Mouse (Mus musculus) kidney, postnatal 0 days (tissue): ENCODE data around the gene 2010300C02Rik. TPM values are rescaled to one million over a fixed set of nuclear protein-coding genes. Genes with fewer than 3 reads are reported as not detected.

ENCODE experiments used
- ATAC-seq: fragments of 200-750 bp; cut with Nextera tagmentation; replicated peaks from 2 replicates; pipeline ENCODE4 v1.8.0; 2017; ENCODE audit warnings: low read depth, moderate number of reproducible peaks, moderate TSS enrichment, moderate library complexity; ENCODE audit not compliant: low FRiP score
- DNase-seq: peaks from one replicate; pipeline ENCODE4 v3.0.0-alpha.2; 2016; ENCODE audit warnings: low spot score
- H3K27ac ChIP-seq: fragments of 300-500 bp; sonication (generic); 2 replicates; pipeline ENCODE4 v1.5.1; 2014; ENCODE audit warnings: mild to moderate bottlenecking
- H3K27me3 ChIP-seq: fragments of 300-500 bp; sonication (generic); 2 replicates; pipeline ENCODE4 v1.6.1; 2014; ENCODE audit warnings: low read length, mixed read lengths; ENCODE audit not compliant: insufficient read depth
- H3K36me3 ChIP-seq: fragments of 300-500 bp; sonication (generic); 2 replicates; pipeline ENCODE4 v1.6.1; 2014; ENCODE audit warnings: low read length, mixed read lengths; ENCODE audit not compliant: insufficient read depth
- H3K4me1 ChIP-seq: fragments of 300-500 bp; sonication (generic); replicated peaks from 2 replicates; pipeline ENCODE4 v1.6.1; 2014; ENCODE audit warnings: antibody characterized with exemption, low read length, mixed read lengths; ENCODE audit not compliant: insufficient read depth
- H3K4me2 ChIP-seq: fragments of 300-500 bp; sonication (generic); 2 replicates; pipeline ENCODE4 v1.6.1; 2014; ENCODE audit warnings: mild to moderate bottlenecking, low read length, moderate library complexity, mixed read lengths
- H3K4me3 ChIP-seq: fragments of 300-500 bp; sonication (generic); replicated peaks from 2 replicates; pipeline ENCODE4 v1.5.1; 2014; ENCODE audit warnings: low read depth, low read length
- H3K9ac ChIP-seq: fragments of 300-500 bp; sonication (generic); 2 replicates; pipeline ENCODE4 v1.6.1; 2014; ENCODE audit warnings: low read depth, low read length
- H3K9me3 ChIP-seq: fragments of 300-500 bp; sonication (generic); replicated peaks from 2 replicates; pipeline ENCODE4 v1.6.1; 2016; ENCODE audit warnings: low read length, inconsistent platforms, mixed read lengths
- CTCF ChIP-seq: IDR thresholded peaks from 2 replicates; pipeline ENCODE4 v1.5.1; 2016; ENCODE audit warnings: antibody characterized with exemption, low read depth, mild to moderate bottlenecking, moderate library complexity
- WGBS: fragments of 180-500 bp; shearing (Covaris S2); extraction: QIAGEN DNeasy Blood & Tissue Kit; methylation state at CpG from one replicate; pipeline ENCODE4 v1.1.7; 2014; 5-methylcytosine and 5-hydroxymethylcytosine counted together
- polyA plus RNA-seq: library from polyadenylated mRNA; unstranded; fragments of >200 nt; fragmentation: Nextera tagmentation; extraction: Ambion mirVana; gene quantifications from 2 replicates; pipeline ENCODE4 v1.2.1, GENCODE M21; 2015

Gene 2010300C02Rik
- polyA plus RNA-seq, 1 experiment from 2014 or later: 2.4 TPM

- Histone ChIP-seq H3K27ac (no peak overlapping the region), H3K4me1 (no peaks in the 10 kb centered on the region), H3K27me3 (no peaks in the 10 kb centered on the region), H3K9ac (no peak overlapping the region), H3K9me3 (no peaks in the 10 kb centered on the region), H3K4me3 (no peak overlapping the region), H3K4me2 (no peak overlapping the region), H3K36me3 (no peaks in the 10 kb centered on the region)
- TF ChIP-seq CTCF: no peak
- ATAC-seq: peak; percentile 78
- 62% methylated on average over 6 of the region's 6 CpGs for WGBS
- peak; percentile 84 for DNase-seq
These were observed 97.8 kb downstream of the 2010300C02Rik start for GRCm38 (mm10) chr1:37622049-37622448.

- no peak overlapping the region for H3K27ac ChIP-seq
- H3K4me3 ChIP-seq: no peak overlapping the region
- no peak for ATAC-seq
- H3K9ac ChIP-seq: no peak overlapping the region
- 33% methylated on average over 1 of the region's 1 CpGs for WGBS
- peaks cover 6% of the 10 kb centered on the region; the same call in 1 of the 2 replicates for H3K4me1 ChIP-seq
- no peaks in the 10 kb centered on the region for H3K36me3 ChIP-seq
- H3K4me2 ChIP-seq: no peak overlapping the region
- DNase-seq: no peak
- H3K9me3 ChIP-seq: no peaks in the 10 kb centered on the region
- TF ChIP-seq CTCF: no peak
- H3K27me3 ChIP-seq: no peaks in the 10 kb centered on the region
These were observed 100.3 kb downstream of the 2010300C02Rik start for GRCm38 (mm10) chr1:37619542-37619941.

GRCm38 (mm10) chr1:37617047-37617446, 102.8 kb downstream of the 2010300C02Rik start:
- Histone ChIP-seq H3K4me3 (no peak overlapping the region), H3K27ac (no peak overlapping the region), H3K36me3 (no peaks in the 10 kb centered on the region), H3K9me3 (no peaks in the 10 kb centered on the region), H3K27me3 (no peaks in the 10 kb centered on the region), H3K4me1 (peaks cover 6% of the 10 kb centered on the region; the same call in 1 of the 2 replicates), H3K4me2 (no peak overlapping the region), H3K9ac (no peak overlapping the region)
- ATAC-seq (no peak), DNase-seq (no peak)
- WGBS: 70% methylated on average over 5 of the region's 5 CpGs
- no peak for TF ChIP-seq CTCF

GRCm38 (mm10) chr1:37616569-37616968, 103.3 kb downstream of the 2010300C02Rik start:
- peaks cover 6% of the 10 kb centered on the region; the same call in 1 of the 2 replicates for H3K4me1 ChIP-seq
- 16% methylated on average over 4 of the region's 4 CpGs for WGBS
- no peak overlapping the region; the same call in 1 of the 2 replicates for H3K27ac ChIP-seq
- ATAC-seq (no peak), DNase-seq (no peak)
- H3K36me3 ChIP-seq: no peaks in the 10 kb centered on the region
- no peaks in the 10 kb centered on the region for H3K9me3 ChIP-seq
- H3K4me2 ChIP-seq: no peak overlapping the region
- H3K4me3 ChIP-seq: no peak overlapping the region
- TF ChIP-seq CTCF: no peak
- H3K9ac ChIP-seq: no peak overlapping the region
- H3K27me3 ChIP-seq: no peaks in the 10 kb centered on the region

GRCm38 (mm10) chr1:37615290-37616040, 104.4 kb downstream of the 2010300C02Rik start:
- WGBS: 66% methylated on average over 12 of the region's 12 CpGs
- Histone ChIP-seq H3K27ac (no peak overlapping the region), H3K4me2 (no peak overlapping the region), H3K9ac (no peak overlapping the region), H3K9me3 (no peaks in the 10 kb centered on the region), H3K4me3 (no peak overlapping the region), H3K36me3 (no peaks in the 10 kb centered on the region), H3K4me1 (peaks cover 6% of the 10 kb centered on the region; the same call in 1 of the 2 replicates), H3K27me3 (no peaks in the 10 kb centered on the region)
- no peak for ATAC-seq
- no peak for DNase-seq
- no peak for TF ChIP-seq CTCF

GRCm38 (mm10) chr1:37614836-37615235, 105.0 kb downstream of the 2010300C02Rik start:
- no peak overlapping the region for H3K4me2 ChIP-seq
- no peak for TF ChIP-seq CTCF
- H3K4me3 ChIP-seq: no peak overlapping the region
- WGBS: 33% methylated on average over 7 of the region's 7 CpGs
- H3K36me3 ChIP-seq: no peaks in the 10 kb centered on the region
- H3K9me3 ChIP-seq: no peaks in the 10 kb centered on the region
- no peak overlapping the region for H3K9ac ChIP-seq
- no peaks in the 10 kb centered on the region for H3K27me3 ChIP-seq
- H3K27ac ChIP-seq: no peak overlapping the region
- DNase-seq (no peak), ATAC-seq (no peak)
- H3K4me1 ChIP-seq: peaks cover 6% of the 10 kb centered on the region; the same call in 1 of the 2 replicates
